Mouse (Mus musculus) spleen, adult 2 months (tissue): ENCODE measurements around the gene Smpdl3b.

Source experiments
- CTCF ChIP-seq: fragments of 200-500 bp; IDR thresholded peaks from 2 replicates; pipeline ENCODE4 v1.5.1; 2011; ENCODE audit warnings: mild to moderate bottlenecking, inconsistent platforms; ENCODE audit not compliant: insufficient read depth, insufficient read length, insufficient replicate concordance; ENCODE audit errors: extremely low read depth
- POLR2A ChIP-seq: fragments of 200-500 bp; IDR thresholded peaks from 2 replicates; pipeline ENCODE4 v1.6.1; 2011; ENCODE audit warnings: low read depth, low read length, inconsistent platforms

GRCm38 (mm10) chr4:132803876-132804275 is 46.8 kb upstream of the Smpdl3b start:
- TF ChIP-seq CTCF (no peak), POLR2A (no peak)
